Mouse (Mus musculus) layer of hippocampus, adult 9-11 months (tissue): ENCODE measurements at regions not wholly inside any gene's neighbourhood (a gene's known extent, or its start where the extent isn't known, plus 50 kb on each side); places are given as distances from the start of the nearest gene placed in this dataset.

Experiments used
- DNase-seq: peaks from one replicate; pipeline ENCODE4 v3.0.0; 2022

- DNase-seq, result no peak
Observed at GRCm38 (mm10) chr2:172094159-172094558, 50.9 kb upstream of the Cbln4 start.

GRCm38 (mm10) chr2:172103881-172104655, 60.8 kb upstream of the Cbln4 start:
- no peak for DNase-seq

GRCm38 (mm10) chr2:172105241-172105640, 62.0 kb upstream of the Cbln4 start:
- no peak for DNase-seq

- no peak for DNase-seq
Observed at GRCm38 (mm10) chr2:172110706-172111105, 67.4 kb upstream of the Cbln4 start.

- no peak for DNase-seq
Observed at GRCm38 (mm10) chr2:172113639-172114038, 70.4 kb upstream of the Cbln4 start.

GRCm38 (mm10) chr2:172115604-172116206, 72.4 kb upstream of the Cbln4 start:
- no peak for DNase-seq

- DNase-seq, result no peak
Observed at GRCm38 (mm10) chr2:172127517-172127916, 84.3 kb upstream of the Cbln4 start.

GRCm38 (mm10) chr2:172131232-172131631, 88.0 kb upstream of the Cbln4 start:
- peak; percentile 18 for DNase-seq

- peak; percentile 40 for DNase-seq
Observed at GRCm38 (mm10) chr2:172132623-172133332, 89.5 kb upstream of the Cbln4 start.

- DNase-seq, result peak; percentile 21
Observed at GRCm38 (mm10) chr2:172140080-172140479, 96.8 kb upstream of the Cbln4 start.

- DNase-seq, result no peak
Observed at GRCm38 (mm10) chr2:172143269-172143668, 100.0 kb upstream of the Cbln4 start.

GRCm38 (mm10) chr2:172148736-172149135, 99.6 kb upstream of the Mc3r start:
- no peak for DNase-seq

- no peak for DNase-seq
Observed at GRCm38 (mm10) chr2:172149734-172150133, 98.6 kb upstream of the Mc3r start.

GRCm38 (mm10) chr2:172150898-172151297, 97.4 kb upstream of the Mc3r start:
- DNase-seq, result no peak

GRCm38 (mm10) chr2:172159909-172160308, 88.4 kb upstream of the Mc3r start:
- no peak for DNase-seq

- no peak for DNase-seq
Observed at GRCm38 (mm10) chr2:172177371-172177770, 70.9 kb upstream of the Mc3r start.

GRCm38 (mm10) chr2:172179301-172179700, 69.0 kb upstream of the Mc3r start:
- DNase-seq, result no peak

GRCm38 (mm10) chr2:172197746-172198145, 50.5 kb upstream of the Mc3r start:
- no peak for DNase-seq
